Mouse (Mus musculus): Measurements from ENCODE around the gene Ttc7b. TPM values are rescaled to one million over a fixed set of nuclear protein-coding genes. Genes with fewer than 3 reads are reported as not detected.

The Ttc7b gene
- polyA plus RNA-seq (2015; fragmentation: Nextera tagmentation; extraction: Ambion mirVana), result 2.4 and 3.4 TPM in 2 replicates

- DNase-seq (ENCODE audit: low spot score) (peak; percentile 61), ATAC-seq (ENCODE audit: low FRiP score, low TSS enrichment) (peak; percentile 82)
- peak; percentile 55 for TF ChIP-seq CTCF (IDR thresholded peaks at IDR 0.05; ENCODE audit: low read depth)
- TF ChIP-seq EP300 (optimal IDR thresholded peaks at IDR 0.05), result no peak
- H3K9me3 ChIP-seq (ENCODE audit: control insufficient read depth, low read length), result no peaks in the 10 kb centered on the region
- peaks cover 3% of the 10 kb centered on the region; the same call in 1 of the 2 replicates for H3K4me1 ChIP-seq (replicated peaks; ENCODE audit: control insufficient read depth, insufficient read depth)
- H3K4me3 ChIP-seq (ENCODE audit: low read depth, low read length), result peak within 1 kb of the TSS; percentile 74
- WGBS, result 4% methylated on average over 20 of the region's 42 CpGs
- peak within 1 kb of the TSS; percentile 94 for H3K9ac ChIP-seq (ENCODE audit: low read length)
- H3K27me3 ChIP-seq (ENCODE audit: control insufficient read depth, insufficient read depth, low read length), result no peaks in the 10 kb centered on the region
- peak within 1 kb of the TSS; percentile 86 for H3K4me2 ChIP-seq (replicated peaks; ENCODE audit: low read depth)
- H3K27ac ChIP-seq (replicated peaks), result peak within 1 kb of the TSS; percentile 63; the same call in 1 of the 2 replicates
- H3K36me3 ChIP-seq (ENCODE audit: control insufficient read depth, insufficient read depth, low read length), result no peaks in the 10 kb centered on the region
These were observed at the start of gene Ttc7b for GRCm38 (mm10) chr12:100520794-100521186. Gene Ttc7b (minus strand): TSS chr12:100520826.

GRCm38 (mm10) chr12:100568831-100569230 is 48.2 kb upstream of the Ttc7b start:
- no peaks in the 10 kb centered on the region for H3K9me3 ChIP-seq (ENCODE audit: control insufficient read depth, low read length)
- H3K36me3 ChIP-seq (ENCODE audit: control insufficient read depth, insufficient read depth, low read length), result no peaks in the 10 kb centered on the region
- WGBS, result 87% methylated on average over 7 of the region's 7 CpGs
- no peak overlapping the region for H3K27ac ChIP-seq (replicated peaks)
- no peak overlapping the region for H3K4me3 ChIP-seq (ENCODE audit: low read depth, low read length)
- no peak for ATAC-seq (ENCODE audit: low FRiP score, low TSS enrichment)
- H3K9ac ChIP-seq (ENCODE audit: low read length), result no peak overlapping the region
- no peak for DNase-seq (ENCODE audit: low spot score)
- H3K4me2 ChIP-seq (replicated peaks; ENCODE audit: low read depth), result no peak overlapping the region
- H3K27me3 ChIP-seq (ENCODE audit: control insufficient read depth, insufficient read depth, low read length), result no peaks in the 10 kb centered on the region
- TF ChIP-seq EP300 (optimal IDR thresholded peaks at IDR 0.05) (no peak), CTCF (IDR thresholded peaks at IDR 0.05; ENCODE audit: low read depth) (no peak)
- no peaks in the 10 kb centered on the region for H3K4me1 ChIP-seq (replicated peaks; ENCODE audit: control insufficient read depth, insufficient read depth)

- no peak for TF ChIP-seq EP300 (optimal IDR thresholded peaks at IDR 0.05)
- TF ChIP-seq CTCF (IDR thresholded peaks at IDR 0.05; ENCODE audit: low read depth), result no peak
- Histone ChIP-seq H3K4me2 (replicated peaks; ENCODE audit: low read depth) (no peak overlapping the region), H3K4me3 (ENCODE audit: low read depth, low read length) (no peak overlapping the region), H3K27me3 (ENCODE audit: control insufficient read depth, insufficient read depth, low read length) (no peaks in the 10 kb centered on the region), H3K9ac (ENCODE audit: low read length) (no peak overlapping the region), H3K4me1 (replicated peaks; ENCODE audit: control insufficient read depth, insufficient read depth) (no peaks in the 10 kb centered on the region), H3K9me3 (ENCODE audit: control insufficient read depth, low read length) (no peaks in the 10 kb centered on the region), H3K27ac (replicated peaks) (no peak overlapping the region), H3K36me3 (ENCODE audit: control insufficient read depth, insufficient read depth, low read length) (no peaks in the 10 kb centered on the region)
- DNase-seq (ENCODE audit: low spot score), result no peak
- WGBS, result 63% methylated on average over 6 of the region's 6 CpGs
- no peak for ATAC-seq (ENCODE audit: low FRiP score, low TSS enrichment)
These were observed 47.5 kb upstream of the Ttc7b start for GRCm38 (mm10) chr12:100568105-100568504.

- Histone ChIP-seq H3K9me3 (ENCODE audit: control insufficient read depth, low read length) (no peaks in the 10 kb centered on the region), H3K4me1 (replicated peaks; ENCODE audit: control insufficient read depth, insufficient read depth) (no peaks in the 10 kb centered on the region), H3K27me3 (ENCODE audit: control insufficient read depth, insufficient read depth, low read length) (no peaks in the 10 kb centered on the region), H3K27ac (replicated peaks) (no peak overlapping the region), H3K4me2 (replicated peaks; ENCODE audit: low read depth) (no peak overlapping the region), H3K9ac (ENCODE audit: low read length) (no peak overlapping the region), H3K4me3 (ENCODE audit: low read depth, low read length) (no peak overlapping the region), H3K36me3 (ENCODE audit: control insufficient read depth, insufficient read depth, low read length) (no peaks in the 10 kb centered on the region)
- no peak for DNase-seq (ENCODE audit: low spot score)
- ATAC-seq (ENCODE audit: low FRiP score, low TSS enrichment), result no peak
- 72% methylated on average over 3 of the region's 3 CpGs for WGBS
- TF ChIP-seq CTCF (IDR thresholded peaks at IDR 0.05; ENCODE audit: low read depth) (no peak), EP300 (optimal IDR thresholded peaks at IDR 0.05) (no peak)
These were observed 47.0 kb upstream of the Ttc7b start for GRCm38 (mm10) chr12:100567627-100568026.

GRCm38 (mm10) chr12:100553675-100554074 is 33.0 kb upstream of the Ttc7b start:
- no peaks in the 10 kb centered on the region for H3K4me1 ChIP-seq (replicated peaks; ENCODE audit: control insufficient read depth, insufficient read depth)
- H3K27ac ChIP-seq (replicated peaks), result no peak overlapping the region
- no peak for DNase-seq (ENCODE audit: low spot score)
- H3K4me3 ChIP-seq (ENCODE audit: low read depth, low read length), result no peak overlapping the region
- no peak for TF ChIP-seq EP300 (optimal IDR thresholded peaks at IDR 0.05)
- no peak for TF ChIP-seq CTCF (IDR thresholded peaks at IDR 0.05; ENCODE audit: low read depth)
- ATAC-seq (ENCODE audit: low FRiP score, low TSS enrichment), result no peak
- no peak overlapping the region for H3K4me2 ChIP-seq (replicated peaks; ENCODE audit: low read depth)
- no peaks in the 10 kb centered on the region for H3K9me3 ChIP-seq (ENCODE audit: control insufficient read depth, low read length)
- H3K36me3 ChIP-seq (ENCODE audit: control insufficient read depth, insufficient read depth, low read length), result no peaks in the 10 kb centered on the region; the same call in 1 of the 2 replicates
- H3K9ac ChIP-seq (ENCODE audit: low read length), result no peak overlapping the region
- no peaks in the 10 kb centered on the region for H3K27me3 ChIP-seq (ENCODE audit: control insufficient read depth, insufficient read depth, low read length)
- 87% methylated on average over 6 of the region's 6 CpGs for WGBS

GRCm38 (mm10) chr12:100551972-100552371 is 31.3 kb upstream of the Ttc7b start:
- no peak for ATAC-seq (ENCODE audit: low FRiP score, low TSS enrichment)
- DNase-seq (ENCODE audit: low spot score), result no peak
- H3K4me2 ChIP-seq (replicated peaks; ENCODE audit: low read depth), result no peak overlapping the region
- H3K9me3 ChIP-seq (ENCODE audit: control insufficient read depth, low read length), result no peaks in the 10 kb centered on the region
- H3K36me3 ChIP-seq (ENCODE audit: control insufficient read depth, insufficient read depth, low read length), result no peaks in the 10 kb centered on the region
- no peak overlapping the region for H3K4me3 ChIP-seq (ENCODE audit: low read depth, low read length)
- no peaks in the 10 kb centered on the region for H3K4me1 ChIP-seq (replicated peaks; ENCODE audit: control insufficient read depth, insufficient read depth)
- WGBS, result 87% methylated on average over 1 of the region's 1 CpGs
- no peak for TF ChIP-seq CTCF (IDR thresholded peaks at IDR 0.05; ENCODE audit: low read depth)
- TF ChIP-seq EP300 (optimal IDR thresholded peaks at IDR 0.05), result no peak
- H3K27me3 ChIP-seq (ENCODE audit: control insufficient read depth, insufficient read depth, low read length), result no peaks in the 10 kb centered on the region
- no peak overlapping the region for H3K9ac ChIP-seq (ENCODE audit: low read length)
- H3K27ac ChIP-seq (replicated peaks), result no peak overlapping the region
